Mouse (Mus musculus) ES-E14 (cell line): ENCODE results near the gene I830077J02Rik. TPM values are rescaled to one million over a fixed set of nuclear protein-coding genes. Genes with fewer than 3 reads are reported as not detected.

ENCODE experiments used
- DNase-seq: peaks from one replicate; pipeline ENCODE4 v3.0.0-alpha.2; 2013; ENCODE audit warnings: low read depth, low spot score
- H3K27ac ChIP-seq: 2 replicates; pipeline ENCODE4 v1.5.1; 2012; ENCODE audit warnings: low read depth, mild to moderate bottlenecking, low read length, moderate library complexity, mixed read lengths; ENCODE audit not compliant: poor library complexity, insufficient read depth, severe bottlenecking
- H3K36me3 ChIP-seq: 2 replicates; pipeline ENCODE4 v1.6.1; 2012; ENCODE audit warnings: mild to moderate bottlenecking, low read length, moderate library complexity, mixed read lengths; ENCODE audit not compliant: control insufficient read depth, poor library complexity, insufficient read depth, severe bottlenecking
- H3K4me1 ChIP-seq, 2 experiments: fragments of 150-350 bp in 1 of 2; sonication (generic) in 1 of 2; 2 replicates each; pipeline ENCODE4 v1.6.1; 2012; ENCODE audit warnings: low read length in 2 of 2, mild to moderate bottlenecking in 1 of 2, mixed read lengths in 1 of 2; ENCODE audit not compliant: control insufficient read depth in 2 of 2, insufficient read depth in 2 of 2, poor library complexity in 1 of 2
- H3K4me3 ChIP-seq, 2 experiments: fragments of 150-350 bp in 1 of 2; sonication (generic) in 1 of 2; 2 replicates each; pipeline ENCODE4 v1.5.1; 2012; ENCODE audit warnings: low read length in 2 of 2, low read depth in 1 of 2, mild to moderate bottlenecking in 1 of 2, mixed read lengths in 1 of 2; ENCODE audit not compliant: insufficient read depth in 1 of 2, poor library complexity in 1 of 2, severe bottlenecking in 1 of 2
- H3K9ac ChIP-seq: 2 replicates; pipeline ENCODE4 v1.6.1; 2012; ENCODE audit warnings: low read depth, mild to moderate bottlenecking, low read length, mixed read lengths; ENCODE audit not compliant: poor library complexity, insufficient read depth, severe bottlenecking
- H3K9me3 ChIP-seq: fragments of 150-350 bp; sonication (generic); 2 replicates; pipeline ENCODE4 v1.6.1; 2012; ENCODE audit warnings: low read depth, mild to moderate bottlenecking, low read length; ENCODE audit not compliant: control insufficient read depth, insufficient read depth
- CHD2 ChIP-seq: IDR thresholded peaks from 2 replicates; pipeline ENCODE4 v1.6.1; 2014; ENCODE audit warnings: mild to moderate bottlenecking, low read depth, low read length, inconsistent platforms
- HCFC1 ChIP-seq: IDR thresholded peaks from 2 replicates; pipeline ENCODE4 v1.6.1; 2012; ENCODE audit warnings: low read length, inconsistent platforms, borderline replicate concordance; ENCODE audit not compliant: insufficient read depth
- MAFK ChIP-seq: IDR thresholded peaks from 2 replicates; pipeline ENCODE4 v1.6.1; 2014; ENCODE audit warnings: mild to moderate bottlenecking, low read depth, low read length, inconsistent platforms; ENCODE audit not compliant: insufficient read depth
- ZC3H11A ChIP-seq: IDR thresholded peaks from 2 replicates; pipeline ENCODE4 v1.6.1; 2012; ENCODE audit warnings: low read depth, mild to moderate bottlenecking, inconsistent platforms, low read length, borderline replicate concordance
- ZNF384 ChIP-seq: IDR thresholded peaks from 2 replicates; pipeline ENCODE4 v1.6.1; 2012; ENCODE audit warnings: low read depth, low read length, inconsistent platforms
- in situ Hi-C, 2 experiments: fragments of 600-800 bp; cut with MboI; formaldehyde crosslinking; loops; one replicate each; pipeline ENCODE4 v1.15.1; 2025; ENCODE audit warnings: low sequenced_read_pairs in 2 of 2, inconsistent platforms in 1 of 2; ENCODE audit not compliant: unreplicated experiment in 2 of 2
- total RNA-seq: library from RNA; depleted of rRNA; stranded (reverse); fragments of 300-350 nt; gene quantifications from 2 replicates; pipeline ENCODE4 v1.2.3, GENCODE M21; 2012

I830077J02Rik gene
- total RNA-seq, 1 experiment, result 0.54 TPM

- Histone ChIP-seq H3K4me1 (peaks cover 0 to 6% of the 10 kb centered on the region in 2 experiments; a peak in 1 of 4 replicates), H3K36me3 (peaks cover 41% of the 10 kb centered on the region), H3K4me3 (peak overlapping the region; percentile 95 to 99), H3K9me3 (no peaks in the 10 kb centered on the region), H3K27ac (no peak overlapping the region), H3K9ac (peak overlapping the region; percentile 100; the same call in 1 of the 2 replicates)
- DNase-seq, result peak; percentile 30
- TF ChIP-seq ZNF384 (no peak), CHD2 (no peak), MAFK (no peak), ZC3H11A (no peak)
- in situ Hi-C loops, result no loop called here
Measured at GRCm38 (mm10) chr3:105960700-105961099, 28.2 kb upstream of the I830077J02Rik start.

GRCm38 (mm10) chr3:105959999-105960398 is 27.5 kb upstream of the I830077J02Rik start, which contains the start of gene Atp5f1:
Gene Atp5f1, minus strand, starts transcription at chr3:105960099.
- H3K4me1 ChIP-seq, result peaks cover 0 to 6% of the 10 kb centered on the region in 2 experiments; a peak in 1 of 4 replicates
- H3K36me3 ChIP-seq, result peaks cover 36% of the 10 kb centered on the region
- no peaks in the 10 kb centered on the region for H3K9me3 ChIP-seq
- TF ChIP-seq MAFK (no peak), HCFC1 (no peak), ZNF384 (no peak), CHD2 (no peak), ZC3H11A (no peak)
- in situ Hi-C loops, result no loop called here
- peak within 1 kb of the TSS; percentile 95 to 99 for H3K4me3 ChIP-seq
- peak within 1 kb of the TSS; percentile 100 for H3K9ac ChIP-seq
- peak within 1 kb of the TSS; percentile 78 for H3K27ac ChIP-seq
- DNase-seq, result no peak

GRCm38 (mm10) chr3:105959585-105959984 is 27.1 kb upstream of the I830077J02Rik start:
- peak overlapping the region; percentile 100 for H3K9ac ChIP-seq
- peak overlapping the region; percentile 95 to 99 for H3K4me3 ChIP-seq
- DNase-seq, result no peak
- peaks cover 0 to 6% of the 10 kb centered on the region in 2 experiments; a peak in 1 of 4 replicates for H3K4me1 ChIP-seq
- no peak for TF ChIP-seq CHD2
- TF ChIP-seq MAFK, result no peak
- no peak for TF ChIP-seq ZNF384
- TF ChIP-seq ZC3H11A, result no peak
- TF ChIP-seq HCFC1, result 0 out of 2 replicates have a peak, but pooled peaks have one; percentile 3
- no peaks in the 10 kb centered on the region for H3K9me3 ChIP-seq
- in situ Hi-C loops, result no loop called here
- peak overlapping the region; percentile 78 for H3K27ac ChIP-seq
- peaks cover 35% of the 10 kb centered on the region for H3K36me3 ChIP-seq

GRCm38 (mm10) chr3:105958974-105959580 is 26.6 kb upstream of the I830077J02Rik start, which contains the start of gene Wdr77:
Gene Wdr77, plus strand, starts transcription at chr3:105959369.
- Histone ChIP-seq H3K9me3 (no peaks in the 10 kb centered on the region), H3K36me3 (peaks cover 30% of the 10 kb centered on the region), H3K4me3 (peak within 1 kb of the TSS; percentile 95 to 99), H3K9ac (peak within 1 kb of the TSS; percentile 100), H3K27ac (peak within 1 kb of the TSS; percentile 78), H3K4me1 (peaks cover 0 to 6% of the 10 kb centered on the region in 2 experiments; a peak in 1 of 4 replicates)
- DNase-seq, result peak; percentile 100
- in situ Hi-C loops, result no loop called here
- TF ChIP-seq MAFK (no peak), ZC3H11A (no peak), CHD2 (peak; percentile 100), ZNF384 (no peak), HCFC1 (peak; percentile 68; the same call in 1 of the 2 replicates)
